Mouse (Mus musculus): Measurements from ENCODE around the gene Mfsd10. TPM values are rescaled to one million over a fixed set of nuclear protein-coding genes. Genes with fewer than 3 reads are reported as not detected.

Gene Mfsd10
- 79.5 and 91.4 TPM in 2 replicates for polyA plus RNA-seq (2012; rRNA removed)

- DNase-seq (ENCODE audit: low read depth), result no peak
Observed at GRCm38 (mm10) chr5:34636481-34637287, at the start of gene Mfsd10. Gene Mfsd10 (minus strand): TSS chr5:34637212.

- DNase-seq (ENCODE audit: low read depth), result no peak
Observed at GRCm38 (mm10) chr5:34670280-34670679, 33.3 kb upstream of the Mfsd10 start.

- no peak for DNase-seq (ENCODE audit: low read depth)
Observed at GRCm38 (mm10) chr5:34669493-34669892, 32.5 kb upstream of the Mfsd10 start.

GRCm38 (mm10) chr5:34663231-34663630, 26.2 kb upstream of the Mfsd10 start:
- DNase-seq (ENCODE audit: low read depth), result no peak

- DNase-seq (ENCODE audit: low read depth), result no peak
Observed at GRCm38 (mm10) chr5:34661909-34662308, 24.9 kb upstream of the Mfsd10 start.

GRCm38 (mm10) chr5:34660591-34661130, 23.6 kb upstream of the Mfsd10 start:
- no peak for DNase-seq (ENCODE audit: low read depth)

- peak; percentile 99 for DNase-seq (ENCODE audit: low read depth)
Observed at GRCm38 (mm10) chr5:34659686-34660590, 22.9 kb upstream of the Mfsd10 start, which contains the start of the genes Nop14 and Grk4. Gene Nop14 (minus strand): TSS chr5:34660148. Gene Grk4 (plus strand): TSS chr5:34660379.

GRCm38 (mm10) chr5:34657556-34657955, 20.5 kb upstream of the Mfsd10 start:
- DNase-seq (ENCODE audit: low read depth), result no peak

GRCm38 (mm10) chr5:34654881-34655280, 17.9 kb upstream of the Mfsd10 start:
- DNase-seq (ENCODE audit: low read depth), result no peak

GRCm38 (mm10) chr5:34652961-34653360, 15.9 kb upstream of the Mfsd10 start:
- no peak for DNase-seq (ENCODE audit: low read depth)

- DNase-seq (ENCODE audit: low read depth), result no peak
Observed at GRCm38 (mm10) chr5:34647581-34647980, 10.6 kb upstream of the Mfsd10 start.

- DNase-seq (ENCODE audit: low read depth), result no peak
Observed at GRCm38 (mm10) chr5:34642932-34643331, 5.9 kb upstream of the Mfsd10 start.

- DNase-seq (ENCODE audit: low read depth), result no peak
Observed at GRCm38 (mm10) chr5:34641991-34642390, 5.0 kb upstream of the Mfsd10 start.

GRCm38 (mm10) chr5:34637591-34638156, 662 bp upstream of the Mfsd10 start:
- DNase-seq (ENCODE audit: low read depth), result peak; percentile 86

- DNase-seq (ENCODE audit: low read depth), result no peak
Observed at GRCm38 (mm10) chr5:34635665-34636192, 1.3 kb downstream of the Mfsd10 start.

GRCm38 (mm10) chr5:34634746-34635400, 2.1 kb downstream of the Mfsd10 start:
- DNase-seq (ENCODE audit: low read depth), result no peak

- no peak for DNase-seq (ENCODE audit: low read depth)
Observed at GRCm38 (mm10) chr5:34633641-34634040, 3.4 kb downstream of the Mfsd10 start.

- no peak for DNase-seq (ENCODE audit: low read depth)
Observed at GRCm38 (mm10) chr5:34632996-34633395, 4.0 kb downstream of the Mfsd10 start.

GRCm38 (mm10) chr5:34609966-34610365, 27.0 kb downstream of the Mfsd10 start:
- no peak for DNase-seq (ENCODE audit: low read depth)

GRCm38 (mm10) chr5:34608226-34608625, 28.8 kb downstream of the Mfsd10 start:
- no peak for DNase-seq (ENCODE audit: low read depth)
